Mouse (Mus musculus) neural tube, postnatal 0 days (tissue): ENCODE data around the gene Cacna1e. TPM values are rescaled to one million over a fixed set of nuclear protein-coding genes. Genes with fewer than 3 reads are reported as not detected.

Source experiments
- polyA plus RNA-seq: library from polyadenylated mRNA; unstranded; fragments of >200 nt; fragmentation: Nextera tagmentation; extraction: Ambion mirVana; gene quantifications from 2 replicates; pipeline ENCODE4 v1.2.1, GENCODE M21; 2015

The Cacna1e gene
- 11.4 and 16.0 TPM in 2 replicates for polyA plus RNA-seq

GRCm38 (mm10) chr1:154884275-154885206 lies at the start of gene Cacna1e:
Gene Cacna1e, minus strand, starts transcription at chr1:154884501.

Other genes with a start within 250 kb of the Cacna1e start
- gene Ier5, start 215.1 kb upstream of the Cacna1e start, polyA plus RNA-seq = 5.1 and 6.3 TPM in 2 replicates